Comparison of ENCODE assay signal across 8 mouse cellular contexts in the genomic region with DNA sequence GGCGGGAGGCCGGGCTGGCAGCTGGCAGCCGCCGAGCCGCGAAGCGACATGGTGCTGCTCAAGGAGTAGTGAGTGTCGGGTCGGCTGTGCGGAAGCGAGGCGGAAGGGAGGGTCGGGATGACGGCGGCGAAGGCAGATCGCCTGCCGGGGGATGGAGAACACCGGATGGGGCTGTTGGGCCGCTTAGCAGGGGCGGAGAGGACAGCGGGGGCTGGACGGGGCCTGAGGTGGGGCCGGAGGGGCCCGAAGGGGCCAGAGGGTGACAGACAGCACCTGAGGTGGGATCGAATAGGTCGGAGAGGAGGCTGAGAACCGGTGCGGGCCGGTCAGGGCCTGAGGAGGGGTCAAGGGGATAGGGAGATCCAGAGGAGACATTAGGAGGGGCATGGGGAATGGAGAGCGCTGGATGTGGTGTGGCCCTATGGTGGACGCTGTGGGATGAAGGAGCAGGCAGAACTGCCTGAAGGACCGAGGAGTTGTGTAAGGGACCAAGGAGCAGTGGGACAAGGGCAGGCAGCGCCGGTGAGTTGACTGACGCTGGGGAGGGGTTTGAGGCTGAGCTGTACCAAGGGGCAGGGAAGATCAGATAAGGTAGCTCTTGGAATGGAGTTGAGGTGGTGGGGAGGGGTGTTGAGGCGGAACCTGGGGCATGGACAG. TPM values are rescaled to one million over a fixed set of nuclear protein-coding genes. Genes with fewer than 3 reads are reported as not detected.
DNase-seq lines count a peak whose midpoint lies in the region; ATAC-seq lines count a peak whose summit lies in the region.

No protein-coding gene starts in this region.

- peak; percentile 71 for ATAC-seq in kidney, embryonic 16.5 days (ENCODE audit: low FRiP score, low TSS enrichment)
- ATAC-seq in activated CD4-positive, CD25-positive, alpha-beta regulatory T cell, adult 4 months: peak; percentile 75
- ATAC-seq in heart, embryonic 16.5 days (replicated peaks; ENCODE audit: extremely low read depth, insufficient read depth, low FRiP score): peak; percentile 83
- ATAC-seq in liver, embryonic 16.5 days (ENCODE audit: low read depth): peak; percentile 65
- peak; percentile 78 for ATAC-seq in neural tube, embryonic 15.5 days (ENCODE audit: low FRiP score)

- peaks cover 5% of the 10 kb centered on the region; the same call in 1 of the 2 replicates for H3K36me3 ChIP-seq in kidney, embryonic 16.5 days (ENCODE audit: insufficient read depth, low read length)
- peaks cover 8% of the 10 kb centered on the region; the same call in 1 of the 2 replicates for H3K36me3 ChIP-seq in heart, embryonic 16.5 days (ENCODE audit: control insufficient read depth, insufficient read depth)
- no peaks in the 10 kb centered on the region for H3K36me3 ChIP-seq in liver, embryonic 16.5 days (ENCODE audit: control insufficient read depth, insufficient read depth)
- peaks cover 15% of the 10 kb centered on the region for H3K36me3 ChIP-seq in neural tube, embryonic 15.5 days

- peak overlapping the region; percentile 90 for H3K27ac ChIP-seq in kidney, embryonic 16.5 days (ENCODE audit: low read length)
- H3K27ac ChIP-seq in heart, embryonic 16.5 days (ENCODE audit: low read length): peak overlapping the region; percentile 88
- H3K27ac ChIP-seq in liver, embryonic 16.5 days (ENCODE audit: low read length): peak overlapping the region; percentile 72
- H3K27ac ChIP-seq in neural tube, embryonic 15.5 days (replicated peaks): peak overlapping the region; percentile 91

- peak overlapping the region; percentile 94 for H3K4me3 ChIP-seq in kidney, embryonic 16.5 days (ENCODE audit: low read length)
- H3K4me3 ChIP-seq in heart, embryonic 16.5 days (ENCODE audit: low read length): peak overlapping the region; percentile 94
- peak overlapping the region; percentile 81 for H3K4me3 ChIP-seq in liver, embryonic 16.5 days (ENCODE audit: low read depth, low read length)
- H3K4me3 ChIP-seq in neural tube, embryonic 15.5 days (replicated peaks): peak overlapping the region; percentile 98

- peaks cover 23% of the 10 kb centered on the region for H3K4me1 ChIP-seq in kidney, embryonic 16.5 days (ENCODE audit: insufficient read depth, low read length)
- H3K4me1 ChIP-seq in heart, embryonic 16.5 days (ENCODE audit: control insufficient read depth, insufficient read depth, low read length): peaks cover 17% of the 10 kb centered on the region
- peaks cover 17% of the 10 kb centered on the region for H3K4me1 ChIP-seq in liver, embryonic 16.5 days (ENCODE audit: control insufficient read depth, low read depth, low read length)
- H3K4me1 ChIP-seq in neural tube, embryonic 15.5 days: peaks cover 35% of the 10 kb centered on the region

- under 1% methylated on average over 37 of the region's 37 CpGs for WGBS in kidney, embryonic 16.5 days
- WGBS in heart, embryonic 16.5 days: under 1% methylated on average over 37 of the region's 37 CpGs
- WGBS in liver, embryonic 16.5 days (ENCODE audit: insufficient replicate concordance): under 1% methylated on average over 37 of the region's 37 CpGs
- WGBS in neural tube, embryonic 15.5 days: 1% methylated on average over 37 of the region's 37 CpGs

- peak overlapping the region; percentile 91 for H3K9ac ChIP-seq in kidney, embryonic 16.5 days (replicated peaks; ENCODE audit: low read length)
- peak overlapping the region; percentile 93 for H3K9ac ChIP-seq in heart, embryonic 16.5 days (ENCODE audit: low read length)
- peak overlapping the region; percentile 87 for H3K9ac ChIP-seq in liver, embryonic 16.5 days (ENCODE audit: low read depth, low read length)
- H3K9ac ChIP-seq in neural tube, embryonic 15.5 days (replicated peaks): peak overlapping the region; percentile 98

- peak overlapping the region; percentile 94 for H3K4me2 ChIP-seq in kidney, embryonic 16.5 days (replicated peaks; ENCODE audit: low read depth, low read length)
- H3K4me2 ChIP-seq in heart, embryonic 16.5 days (ENCODE audit: low read depth, low read length): peak overlapping the region; percentile 96
- peak overlapping the region; percentile 95 for H3K4me2 ChIP-seq in liver, embryonic 16.5 days (ENCODE audit: low read depth, low read length)
- H3K4me2 ChIP-seq in neural tube, embryonic 15.5 days: peak overlapping the region; percentile 85

- no peaks in the 10 kb centered on the region for H3K27me3 ChIP-seq in kidney, embryonic 16.5 days (ENCODE audit: insufficient read depth, low read length)
- no peaks in the 10 kb centered on the region for H3K27me3 ChIP-seq in heart, embryonic 16.5 days (ENCODE audit: control insufficient read depth, insufficient read depth, low read length)
- no peaks in the 10 kb centered on the region for H3K27me3 ChIP-seq in liver, embryonic 16.5 days (ENCODE audit: control insufficient read depth, insufficient read depth, low read depth, low read length)
- no peaks in the 10 kb centered on the region for H3K27me3 ChIP-seq in neural tube, embryonic 15.5 days (replicated peaks)

- no peak for DNase-seq in kidney, postnatal 4 days
- DNase-seq in natural killer cell, adult 2 months (ENCODE audit: low spot score in 2 of 2): no peak
- DNase-seq in urinary bladder, postnatal 10 days (ENCODE audit: low spot score): no peak

- H3K9me3 ChIP-seq in kidney, embryonic 16.5 days (ENCODE audit: low read length): no peaks in the 10 kb centered on the region
- H3K9me3 ChIP-seq in heart, embryonic 16.5 days (replicated peaks; ENCODE audit: control insufficient read depth, low read length): no peaks in the 10 kb centered on the region
- H3K9me3 ChIP-seq in liver, embryonic 16.5 days (replicated peaks; ENCODE audit: control insufficient read depth, low read length): no peaks in the 10 kb centered on the region
- H3K9me3 ChIP-seq in neural tube, embryonic 15.5 days (replicated peaks): no peaks in the 10 kb centered on the region

RNA-seq across cellular contexts. Expression of a gene that starts 0.5 kb away (rescaled TPM):
- polyA plus RNA-seq in kidney, embryonic 16.5 days (2015; fragmentation: Nextera tagmentation; extraction: Ambion mirVana): 70.4 and 72.1 TPM in 2 replicates
- polyA plus RNA-seq in activated CD4-positive, CD25-positive, alpha-beta regulatory T cell, adult 4 months (2017; shearing (Covaris generic)): 10 to 100 TPM; 24.3 to 47.6 TPM
- 68.0 and 78.0 TPM in 2 replicates for polyA plus RNA-seq in heart, embryonic 16.5 days (2015; fragmentation: Nextera tagmentation; extraction: Ambion mirVana)
- 23.8 and 25.4 TPM in 2 replicates for polyA plus RNA-seq in liver, embryonic 16.5 days (2015; fragmentation: Nextera tagmentation; extraction: Ambion mirVana)
- polyA plus RNA-seq in neural tube, embryonic 15.5 days (2015; fragmentation: Nextera tagmentation; extraction: Ambion mirVana): 113 and 117 TPM in 2 replicates

RNA-seq across cellular contexts. Expression of a gene that starts 42.4 kb away (rescaled TPM):
- 33.2 and 34.2 TPM in 2 replicates for polyA plus RNA-seq in kidney, embryonic 16.5 days (2015; fragmentation: Nextera tagmentation; extraction: Ambion mirVana)
- polyA plus RNA-seq in activated CD4-positive, CD25-positive, alpha-beta regulatory T cell, adult 4 months (2017; shearing (Covaris generic)): 100 to 1,000 TPM; 109 to 120 TPM
- 29.1 and 31.1 TPM in 2 replicates for polyA plus RNA-seq in heart, embryonic 16.5 days (2015; fragmentation: Nextera tagmentation; extraction: Ambion mirVana)
- polyA plus RNA-seq in liver, embryonic 16.5 days (2015; fragmentation: Nextera tagmentation; extraction: Ambion mirVana): 15.8 and 17.9 TPM in 2 replicates
- polyA plus RNA-seq in neural tube, embryonic 15.5 days (2015; fragmentation: Nextera tagmentation; extraction: Ambion mirVana): 39.0 and 39.7 TPM in 2 replicates

RNA-seq across cellular contexts. Expression of a gene that starts 56.9 kb away (rescaled TPM):
- 9.4 and 9.7 TPM in 2 replicates for polyA plus RNA-seq in kidney, embryonic 16.5 days (2015; fragmentation: Nextera tagmentation; extraction: Ambion mirVana)
- 10 to 100 TPM; 18.3 to 18.7 TPM for polyA plus RNA-seq in activated CD4-positive, CD25-positive, alpha-beta regulatory T cell, adult 4 months (2017; shearing (Covaris generic))
- polyA plus RNA-seq in heart, embryonic 16.5 days (2015; fragmentation: Nextera tagmentation; extraction: Ambion mirVana): 3.0 and 4.3 TPM in 2 replicates
- polyA plus RNA-seq in liver, embryonic 16.5 days (2015; fragmentation: Nextera tagmentation; extraction: Ambion mirVana): 4.4 and 4.5 TPM in 2 replicates
- polyA plus RNA-seq in neural tube, embryonic 15.5 days (2015; fragmentation: Nextera tagmentation; extraction: Ambion mirVana): 15.7 and 15.8 TPM in 2 replicates
